Mouse (Mus musculus) thymus, adult 2 months (tissue): ENCODE data around the gene Palld. TPM values are rescaled to one million over a fixed set of nuclear protein-coding genes. Genes with fewer than 3 reads are reported as not detected.

ENCODE experiments used
- DNase-seq: peaks from one replicate; pipeline ENCODE4 v3.0.0; 2021
- H3K27ac ChIP-seq: fragments of 200-500 bp; 2 replicates; pipeline ENCODE4 v1.5.1; 2012; ENCODE audit warnings: low read length, control low read depth; ENCODE audit not compliant: control insufficient read depth, insufficient read depth
- H3K27me3 ChIP-seq: fragments of 200-500 bp; 2 replicates; pipeline ENCODE4 v1.6.1; 2012; ENCODE audit warnings: mild to moderate bottlenecking, low read length, moderate library complexity, mixed read lengths; ENCODE audit not compliant: control insufficient read depth, insufficient read depth
- H3K36me3 ChIP-seq: fragments of 200-500 bp; 2 replicates; pipeline ENCODE4 v1.6.1; 2012; ENCODE audit warnings: mild to moderate bottlenecking, low read length, moderate library complexity; ENCODE audit not compliant: control insufficient read depth, insufficient read depth
- H3K4me1 ChIP-seq: fragments of 200-500 bp; replicated peaks from 2 replicates; pipeline ENCODE4 v1.6.1; 2012; ENCODE audit warnings: low read length; ENCODE audit not compliant: control insufficient read depth, insufficient read depth
- H3K4me3 ChIP-seq: fragments of 200-500 bp; 2 replicates; pipeline ENCODE4 v1.5.1; 2012; ENCODE audit warnings: mild to moderate bottlenecking, low read length, control low read depth, moderate library complexity; ENCODE audit not compliant: control insufficient read depth, insufficient read depth
- CTCF ChIP-seq: fragments of 200-500 bp; IDR thresholded peaks from 2 replicates; pipeline ENCODE4 v1.5.1; 2012; ENCODE audit warnings: mild to moderate bottlenecking, control low read depth, low read length, moderate library complexity, borderline replicate concordance; ENCODE audit not compliant: control insufficient read depth, poor library complexity, insufficient read depth; ENCODE audit errors: extremely low read depth
- POLR2A ChIP-seq: fragments of 200-500 bp; IDR thresholded peaks from 2 replicates; pipeline ENCODE4 v1.6.1; 2012; ENCODE audit warnings: mild to moderate bottlenecking, low read length, control low read depth, moderate library complexity; ENCODE audit not compliant: control insufficient read depth, poor library complexity, insufficient read depth; ENCODE audit errors: extremely low read depth
- WGBS: fragments of 180-500 bp; shearing (Covaris S2); methylation state at CpG from one replicate; pipeline ENCODE4 v1.1.7; 2018; 5-methylcytosine and 5-hydroxymethylcytosine counted together
- polyA plus RNA-seq: library from polyadenylated mRNA; depleted of rRNA; stranded (reverse); fragments of >200 nt; gene quantifications from 2 replicates; pipeline ENCODE4 v1.2.3, GENCODE M21; 2012

Gene Palld
- polyA plus RNA-seq, 1 experiment = 10.6 TPM

GRCm38 (mm10) chr8:61771328-61771727 lies 131.2 kb downstream of the Palld start:
- no peaks in the 10 kb centered on the region for H3K27me3 ChIP-seq
- no peaks in the 10 kb centered on the region for H3K4me1 ChIP-seq
- H3K36me3 ChIP-seq = no peaks in the 10 kb centered on the region
- TF ChIP-seq POLR2A = no peak
- TF ChIP-seq CTCF = no peak
- DNase-seq = no peak
- no peak overlapping the region for H3K4me3 ChIP-seq
- 74% methylated on average over 3 of the region's 3 CpGs for WGBS
- H3K27ac ChIP-seq = no peak overlapping the region

DNA sequence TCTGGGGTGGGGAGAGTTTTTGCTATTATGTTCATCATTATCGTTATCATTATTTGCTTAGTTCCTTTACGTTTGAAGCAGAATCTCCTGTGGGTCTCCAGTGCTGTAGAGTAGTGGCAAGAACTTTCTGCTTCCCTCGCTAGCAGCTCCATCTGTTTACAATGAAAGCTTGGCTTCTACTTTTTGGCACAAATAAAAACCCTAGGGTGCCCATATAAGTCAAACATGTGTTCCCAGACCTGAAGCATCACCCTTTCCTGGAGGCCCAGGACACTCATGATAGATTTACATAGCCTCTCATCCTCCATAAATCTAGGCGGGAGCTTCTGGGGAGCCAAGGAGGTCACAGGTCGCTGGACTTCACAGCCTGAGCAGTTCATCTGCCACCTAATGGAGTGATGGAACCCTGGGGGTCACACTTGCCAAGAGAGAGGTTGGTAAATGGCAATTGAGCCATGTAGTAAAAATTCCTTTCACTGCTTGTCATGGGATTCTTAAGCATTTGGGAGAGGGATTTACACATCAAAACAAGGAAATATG lies 133.1 kb downstream of the Palld start:
- H3K27ac ChIP-seq = no peak overlapping the region
- no peak overlapping the region for H3K4me3 ChIP-seq
- no peak for DNase-seq
- no peaks in the 10 kb centered on the region for H3K27me3 ChIP-seq
- H3K36me3 ChIP-seq = no peaks in the 10 kb centered on the region
- TF ChIP-seq CTCF (no peak), POLR2A (no peak)
- no peaks in the 10 kb centered on the region for H3K4me1 ChIP-seq
- WGBS = 94% methylated on average over 5 of the region's 5 CpGs

DNA sequence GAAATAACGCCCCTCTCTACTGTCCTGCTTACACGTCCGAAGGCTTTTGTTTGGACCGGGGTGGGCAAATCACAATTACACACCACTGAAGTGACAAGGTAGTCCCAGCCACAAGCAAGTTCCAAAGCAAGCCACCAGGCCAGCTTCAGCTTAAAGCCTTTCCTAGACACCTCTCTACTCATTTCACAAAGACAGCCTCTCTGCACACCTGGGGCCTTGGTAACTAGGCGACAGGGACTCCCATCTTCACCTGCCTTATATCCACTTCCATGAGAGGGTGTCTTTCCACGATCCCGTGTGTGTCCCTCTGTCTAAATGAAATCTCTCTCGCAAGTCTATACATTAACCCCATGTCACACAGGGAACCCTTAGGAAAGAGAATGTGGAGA lies 142.3 kb downstream of the Palld start:
- no peaks in the 10 kb centered on the region for H3K36me3 ChIP-seq
- H3K27ac ChIP-seq = no peak overlapping the region
- H3K4me3 ChIP-seq = no peak overlapping the region
- peaks cover 4% of the 10 kb centered on the region; the same call in 1 of the 2 replicates for H3K27me3 ChIP-seq
- DNase-seq = no peak
- TF ChIP-seq CTCF = no peak
- no peak for TF ChIP-seq POLR2A
- no peaks in the 10 kb centered on the region for H3K4me1 ChIP-seq
- WGBS = 36% methylated on average over 8 of the region's 8 CpGs

DNA sequence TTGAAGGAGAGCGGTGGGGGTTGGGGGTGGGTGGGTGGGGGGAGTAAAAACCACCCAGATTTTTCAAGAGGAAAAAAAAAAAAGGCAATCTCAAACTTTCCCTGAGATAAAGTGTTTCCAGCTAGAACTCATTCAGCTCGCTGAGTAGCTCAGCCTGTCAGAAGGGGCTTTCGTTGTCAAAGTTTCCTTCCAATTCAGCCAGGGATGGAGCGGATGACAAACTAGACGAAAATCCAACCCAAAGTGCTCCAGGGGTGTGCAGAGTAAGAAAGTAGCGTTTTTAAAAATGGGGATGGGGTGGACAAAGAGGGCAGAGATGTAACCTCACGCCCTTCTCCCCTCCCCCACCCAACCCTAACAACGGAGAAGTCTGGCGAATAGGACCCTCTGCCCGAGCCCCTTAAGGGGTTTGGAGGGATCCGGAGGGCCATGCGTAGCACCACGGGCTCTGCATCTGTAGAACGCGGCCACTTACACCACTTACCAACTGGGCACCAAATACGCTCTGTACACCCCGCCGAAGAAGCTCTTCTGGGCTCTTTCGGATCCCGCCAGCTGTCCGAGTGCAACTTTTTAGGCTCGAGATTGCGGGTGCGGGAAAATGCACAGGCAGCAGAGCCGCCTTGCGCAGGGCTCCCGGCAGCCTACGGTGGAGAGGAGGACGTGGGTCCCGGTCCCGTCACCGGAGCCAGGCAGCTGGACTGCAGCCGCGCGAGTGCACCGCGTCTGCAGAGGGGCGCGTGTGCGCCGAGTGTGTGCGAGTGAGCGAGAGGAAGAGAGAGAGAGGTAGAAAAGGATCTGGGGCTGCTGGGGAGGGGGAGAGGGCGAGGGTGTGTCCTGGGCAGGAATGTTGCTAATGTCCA lies 142.9 kb downstream of the Palld start:
- H3K4me3 ChIP-seq = no peak overlapping the region
- H3K4me1 ChIP-seq = no peaks in the 10 kb centered on the region
- H3K27me3 ChIP-seq = peaks cover 4% of the 10 kb centered on the region; the same call in 1 of the 2 replicates
- DNase-seq = no peak
- no peak overlapping the region for H3K27ac ChIP-seq
- WGBS = 9% methylated on average over 44 of the region's 44 CpGs
- TF ChIP-seq POLR2A = no peak
- TF ChIP-seq CTCF = no peak
- H3K36me3 ChIP-seq = no peaks in the 10 kb centered on the region

DNA sequence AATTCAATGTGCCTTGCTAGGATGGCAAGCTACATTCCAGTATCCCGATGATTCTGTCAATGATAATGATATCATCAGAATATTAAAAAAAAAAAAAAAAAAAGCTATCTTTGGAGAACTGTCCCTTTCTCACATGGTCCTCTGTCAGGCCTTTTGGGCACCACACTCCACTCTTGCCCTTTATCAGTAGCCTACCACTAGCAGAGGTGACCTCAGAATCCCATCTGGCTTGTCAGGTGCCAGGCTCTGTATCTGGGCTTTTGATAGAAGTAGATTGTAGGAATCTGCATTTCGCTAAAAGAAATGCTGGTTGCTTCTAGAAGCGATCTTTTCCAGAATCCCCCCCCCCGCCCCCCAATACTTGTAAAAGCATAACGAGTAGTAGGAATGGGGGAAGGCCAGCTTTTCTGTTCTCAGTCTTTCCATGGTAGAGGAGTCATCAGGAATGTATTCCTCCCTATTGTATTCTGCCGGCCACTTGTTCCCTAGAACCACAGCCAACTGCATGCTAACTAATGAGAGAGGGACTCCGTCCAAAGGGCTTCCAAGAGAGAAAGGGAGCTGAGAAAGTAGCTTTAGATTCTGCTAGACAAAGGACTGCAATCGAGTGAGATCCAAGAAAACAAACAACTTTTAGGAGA lies 143.7 kb downstream of the Palld start:
- TF ChIP-seq CTCF = no peak
- TF ChIP-seq POLR2A = no peak
- no peaks in the 10 kb centered on the region for H3K4me1 ChIP-seq
- 86% methylated on average over 8 of the region's 8 CpGs for WGBS
- no peak overlapping the region for H3K4me3 ChIP-seq
- no peak overlapping the region for H3K27ac ChIP-seq
- peaks cover 4% of the 10 kb centered on the region; the same call in 1 of the 2 replicates for H3K27me3 ChIP-seq
- H3K36me3 ChIP-seq = no peaks in the 10 kb centered on the region
- DNase-seq = no peak

DNA sequence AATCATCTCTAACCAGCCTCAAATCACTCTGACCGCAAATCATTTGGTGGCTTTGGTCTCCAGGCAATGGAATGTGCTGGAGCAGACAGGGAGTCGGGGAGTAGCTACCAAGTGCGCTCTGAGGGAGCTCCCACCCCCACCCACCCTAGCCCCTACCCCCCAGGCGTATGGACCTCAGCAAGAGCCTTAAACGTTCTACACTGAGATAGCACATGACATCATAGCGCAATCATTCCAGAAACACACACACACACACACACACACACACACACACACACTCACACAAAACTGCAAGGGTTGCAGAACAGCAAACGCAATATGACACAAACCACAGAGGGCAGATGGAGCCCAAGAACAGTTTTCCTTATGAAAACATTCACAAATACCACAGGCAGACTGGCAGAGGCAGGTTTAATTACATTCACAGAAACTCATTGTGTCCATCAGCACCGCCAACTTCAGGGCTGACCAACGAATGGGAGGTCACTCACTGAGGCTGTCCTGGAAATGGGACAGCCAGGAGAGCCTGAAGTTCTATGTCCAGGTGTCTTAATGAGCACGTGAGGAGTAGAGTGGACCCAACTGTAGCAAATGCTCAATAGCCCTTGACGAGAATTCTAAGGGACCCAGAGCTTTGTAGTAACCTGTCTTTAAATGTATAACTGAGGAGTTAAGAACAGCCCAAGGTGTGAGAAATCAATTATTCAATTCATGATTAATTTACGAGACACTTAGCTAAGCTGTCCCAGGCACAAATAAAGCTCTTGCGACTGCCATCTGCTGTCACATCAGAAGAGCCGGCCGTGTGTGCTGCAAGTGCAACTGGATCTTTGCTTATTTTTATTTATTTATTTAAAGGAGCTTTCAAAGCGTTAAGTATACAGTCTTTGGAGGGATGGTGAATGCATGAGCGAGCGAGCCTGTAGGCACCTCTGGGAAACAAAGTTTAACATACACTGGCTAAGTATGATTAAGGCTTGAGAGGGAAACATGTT lies 145.2 kb downstream of the Palld start:
- H3K4me3 ChIP-seq = no peak overlapping the region
- no peaks in the 10 kb centered on the region for H3K36me3 ChIP-seq
- TF ChIP-seq CTCF (no peak), POLR2A (no peak)
- no peak overlapping the region for H3K27ac ChIP-seq
- H3K4me1 ChIP-seq = no peaks in the 10 kb centered on the region
- WGBS = 77% methylated on average over 18 of the region's 18 CpGs
- no peak for DNase-seq
- H3K27me3 ChIP-seq = peaks cover 4% of the 10 kb centered on the region; the same call in 1 of the 2 replicates
